Mouse (Mus musculus) thymus, postnatal 36 days (tissue): ENCODE measurements around the gene Rfk.

ENCODE experiments used
- DNase-seq, 2 experiments: peaks; one replicate each; pipeline ENCODE4 v3.0.0; 2022; ENCODE audit warnings: mixed read lengths in 2 of 2

Gene Rfk

GRCm38 (mm10) chr19:17385426-17385825, 8.4 kb upstream of the Rfk start:
- no peak for DNase-seq

- no peak for DNase-seq
Observed at GRCm38 (mm10) chr19:17386424-17386823, 7.4 kb upstream of the Rfk start.

DNA sequence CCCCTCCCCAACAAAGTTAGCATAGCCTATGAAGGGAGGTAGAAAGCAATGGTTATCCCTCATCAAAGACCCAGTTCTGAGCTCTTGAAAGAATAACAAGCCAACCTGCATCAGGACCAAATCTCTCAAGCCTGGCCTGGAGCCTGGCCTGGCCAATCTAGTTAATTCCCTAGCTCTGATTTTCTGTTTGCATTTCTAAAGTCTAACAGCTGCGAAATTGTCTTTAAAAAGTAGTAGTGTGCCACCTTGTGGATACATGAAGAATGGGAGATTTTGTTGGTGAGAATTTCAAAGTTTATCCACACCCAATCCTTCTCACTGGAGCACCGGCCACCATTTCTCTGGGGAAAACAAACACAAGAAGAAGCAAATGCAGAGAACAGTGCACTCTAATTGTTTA, 5.4 kb upstream of the Rfk start:
- no peak for DNase-seq

DNA sequence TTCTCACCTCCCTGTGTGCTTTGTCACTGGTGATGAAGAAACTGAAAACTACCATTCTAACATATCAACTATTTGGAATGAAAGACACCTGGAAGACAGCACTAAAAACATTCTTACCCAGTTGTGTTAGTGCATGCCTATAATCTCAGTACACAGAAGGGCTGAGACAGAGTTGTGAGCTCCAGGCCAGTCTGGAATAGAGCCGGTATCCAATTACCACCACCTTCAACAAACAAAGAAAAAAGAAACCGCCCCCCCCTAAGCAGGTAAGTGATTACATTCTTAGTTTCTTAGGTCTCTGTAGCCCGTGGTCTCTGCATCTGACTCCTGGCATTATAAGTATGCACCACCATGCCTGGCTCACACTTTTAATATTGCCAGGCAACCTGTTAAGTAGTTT, 977 bp upstream of the Rfk start:
- no peak for DNase-seq

GRCm38 (mm10) chr19:17396802-17397201, 3.0 kb downstream of the Rfk start:
- no peak for DNase-seq

DNA sequence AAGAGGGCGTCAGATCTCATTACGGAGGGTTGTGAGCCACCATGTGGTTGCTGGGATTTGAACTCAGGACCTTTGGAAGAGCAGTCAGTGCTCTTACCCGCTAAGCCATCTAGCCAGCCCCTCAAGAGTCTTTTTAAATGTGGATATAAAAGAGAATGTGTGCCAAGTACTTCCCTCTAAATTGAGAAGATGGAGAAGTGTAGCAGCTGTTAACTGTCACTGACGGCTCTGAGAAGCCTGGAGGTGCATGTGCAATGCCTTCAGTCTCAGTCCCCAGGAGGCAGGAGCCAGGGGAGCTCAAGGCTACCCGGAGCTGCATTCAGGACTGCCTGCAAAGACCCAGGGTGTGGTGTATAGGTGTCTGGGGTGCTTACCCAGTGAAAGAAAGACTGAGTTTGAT, 4.1 kb downstream of the Rfk start:
- no peak for DNase-seq

- no peak for DNase-seq
Observed at GRCm38 (mm10) chr19:17399965-17400364, 6.1 kb downstream of the Rfk start.

DNA sequence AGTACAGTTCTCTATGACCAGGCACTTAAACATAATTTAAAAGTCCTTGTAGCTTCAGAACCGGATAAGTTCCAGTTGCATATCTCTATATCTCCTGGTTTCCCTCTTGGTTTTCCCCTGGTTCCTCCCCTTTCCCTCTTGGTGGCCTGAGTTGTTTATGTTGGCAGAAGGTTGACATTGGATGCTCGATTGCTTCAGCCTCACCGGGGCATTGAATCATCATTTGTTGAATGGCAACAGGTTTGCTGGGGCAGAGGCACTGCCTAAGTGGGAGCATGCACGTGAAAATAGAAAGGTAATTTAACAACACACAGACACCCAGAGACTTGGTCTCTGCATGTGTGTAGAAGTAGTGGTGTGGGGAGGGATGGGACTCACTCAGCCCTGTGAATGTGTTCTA, 6.7 kb downstream of the Rfk start:
- DNase-seq = no peak

- no peak for DNase-seq
Observed at GRCm38 (mm10) chr19:17403175-17403574, 9.3 kb downstream of the Rfk start.

DNA sequence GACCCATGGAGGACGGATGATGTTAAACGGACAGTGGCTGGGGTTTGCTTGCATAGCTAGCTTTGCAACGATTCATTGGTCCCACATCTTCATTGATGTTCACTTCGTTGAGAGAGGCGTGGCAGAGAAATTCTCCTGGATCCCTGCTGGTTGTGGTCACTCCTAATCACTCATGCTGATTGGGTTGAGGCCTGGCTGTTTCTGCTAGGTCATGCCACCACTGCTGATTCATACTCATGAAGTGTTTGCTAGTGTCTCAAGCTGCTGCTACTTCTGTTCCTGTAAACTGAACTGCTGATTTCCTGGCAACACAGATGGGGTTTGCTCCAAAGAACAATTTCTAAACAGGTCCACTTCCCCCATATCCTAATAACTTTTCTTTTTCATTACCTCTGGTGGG, 13.0 kb downstream of the Rfk start:
- DNase-seq = no peak

GRCm38 (mm10) chr19:17408591-17408990, 14.7 kb downstream of the Rfk start:
- no peak for DNase-seq

DNA sequence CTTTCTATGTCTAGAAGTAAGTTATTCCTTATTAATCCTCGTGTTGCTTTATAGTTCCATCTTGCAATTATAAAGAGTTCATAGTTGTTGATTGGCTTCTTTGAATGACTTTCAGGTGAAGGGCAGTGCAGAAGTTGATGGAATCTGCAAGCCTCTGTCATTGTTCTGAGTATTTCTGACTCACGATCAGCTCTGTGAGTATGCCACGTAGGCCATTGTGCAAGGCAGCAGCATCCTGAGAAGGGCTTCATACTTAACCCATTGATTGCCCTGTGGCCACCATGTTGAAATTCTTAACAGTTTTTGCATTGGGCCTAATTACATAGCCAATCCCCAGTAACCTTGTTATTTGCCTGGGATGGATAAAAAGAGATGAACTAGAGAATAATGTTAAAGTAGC, 15.5 kb downstream of the Rfk start:
- DNase-seq = no peak

- no peak for DNase-seq
Observed at GRCm38 (mm10) chr19:17410465-17411065, 16.7 kb downstream of the Rfk start.

DNA sequence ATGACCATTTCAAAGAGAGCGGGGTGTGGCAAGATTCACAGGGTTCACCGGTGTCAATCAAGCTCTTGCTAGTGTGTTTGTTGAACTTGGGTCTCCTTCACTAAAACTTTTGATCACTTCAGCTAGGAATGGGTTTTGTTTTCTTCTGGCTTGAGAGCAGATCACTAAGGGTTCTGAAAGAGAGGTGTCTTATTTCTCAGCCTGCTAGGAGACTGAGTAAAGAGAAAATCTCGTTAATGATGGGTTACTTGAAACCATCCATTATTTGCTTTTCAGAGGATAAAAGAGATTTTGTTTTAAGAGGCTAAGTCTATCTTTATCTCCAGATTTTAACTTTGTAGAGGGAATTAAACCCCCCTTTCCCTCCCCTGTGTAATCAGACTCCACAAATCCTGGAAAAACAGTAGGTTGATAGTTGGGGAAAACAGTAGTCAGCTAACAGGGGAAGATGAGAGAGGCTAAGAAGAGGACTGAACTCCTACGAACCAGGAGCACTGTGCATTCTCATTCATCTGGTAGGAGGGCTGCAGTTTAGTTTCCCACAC, 19.1 kb downstream of the Rfk start:
- DNase-seq = no peak

- DNase-seq = no peak
Observed at GRCm38 (mm10) chr19:17417855-17418254, 24.0 kb downstream of the Rfk start.

DNA sequence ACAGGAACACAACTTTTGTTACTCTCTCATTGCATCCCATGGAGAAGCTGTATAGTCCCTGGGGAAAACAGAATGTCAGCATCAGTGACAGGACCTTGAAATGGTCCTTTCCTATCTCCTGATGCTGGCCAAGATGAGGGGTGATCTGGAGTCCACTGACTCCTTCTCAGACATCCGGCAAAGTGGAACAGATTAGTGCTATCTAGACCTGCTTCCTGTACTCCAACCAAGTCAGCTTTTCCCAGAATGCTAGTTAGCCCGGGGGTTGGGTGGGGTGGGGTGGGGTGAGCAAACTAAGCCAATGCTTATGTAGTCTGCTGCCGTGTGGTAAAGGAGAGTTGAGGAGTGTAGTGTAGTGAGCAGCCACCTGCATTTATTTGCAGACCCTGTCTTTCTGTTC, 29.5 kb downstream of the Rfk start:
- DNase-seq = no peak

DNA sequence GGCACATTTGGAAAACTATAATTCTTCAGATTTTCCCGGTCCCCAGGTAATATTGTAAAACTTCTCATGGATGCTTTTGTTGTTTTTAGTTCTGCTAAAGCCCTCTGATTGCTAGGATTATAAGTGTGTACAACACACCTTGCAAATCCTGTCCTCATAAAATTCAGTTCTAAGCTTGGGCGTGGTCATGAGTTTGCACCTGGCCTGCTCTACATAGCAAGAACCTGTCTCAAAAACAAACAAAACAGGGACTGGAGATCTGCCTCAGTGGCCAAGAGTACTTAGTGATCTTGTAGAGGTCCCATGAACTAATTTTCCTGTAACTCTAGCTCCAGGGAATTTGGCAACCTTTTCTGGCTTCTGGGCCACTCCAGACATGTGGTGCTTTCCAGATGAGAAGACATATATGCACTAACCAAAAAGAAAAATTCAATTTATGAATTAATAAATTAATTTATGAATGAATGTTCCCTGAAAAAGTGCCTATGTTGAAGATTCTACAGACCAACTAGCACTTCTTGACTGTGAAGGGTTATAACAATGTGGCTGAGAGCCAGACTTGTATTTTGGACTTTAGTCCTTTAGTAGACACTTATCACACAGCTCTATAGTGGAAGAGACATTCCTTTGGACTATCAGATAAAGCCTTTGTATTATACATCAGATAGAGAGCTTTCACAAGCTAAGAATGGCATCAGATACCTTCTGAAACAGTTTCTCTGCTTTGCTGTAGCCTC, 34.1 kb downstream of the Rfk start:
- no peak for DNase-seq

GRCm38 (mm10) chr19:17428561-17428914, 34.7 kb downstream of the Rfk start:
- no peak for DNase-seq

DNA sequence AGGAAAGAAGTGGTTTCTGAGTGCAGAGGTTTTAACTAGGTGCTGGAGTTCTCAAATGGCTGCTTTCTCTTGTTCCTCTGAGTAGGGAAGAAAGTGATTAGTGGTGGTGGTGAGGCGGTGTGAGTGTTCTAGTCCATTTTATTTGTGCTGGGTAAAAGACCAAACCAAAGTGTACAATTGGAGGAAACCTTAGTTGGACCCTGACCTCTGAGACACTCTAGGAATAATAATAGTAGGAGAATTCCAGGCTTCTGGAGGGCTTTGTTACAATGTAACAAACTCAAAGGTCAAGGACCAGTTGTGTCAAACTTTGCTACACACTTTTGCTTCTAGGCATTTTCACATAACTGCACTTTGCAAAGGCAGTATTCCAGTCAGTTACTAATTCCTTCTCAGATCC, 42.8 kb downstream of the Rfk start:
- no peak for DNase-seq

DNA sequence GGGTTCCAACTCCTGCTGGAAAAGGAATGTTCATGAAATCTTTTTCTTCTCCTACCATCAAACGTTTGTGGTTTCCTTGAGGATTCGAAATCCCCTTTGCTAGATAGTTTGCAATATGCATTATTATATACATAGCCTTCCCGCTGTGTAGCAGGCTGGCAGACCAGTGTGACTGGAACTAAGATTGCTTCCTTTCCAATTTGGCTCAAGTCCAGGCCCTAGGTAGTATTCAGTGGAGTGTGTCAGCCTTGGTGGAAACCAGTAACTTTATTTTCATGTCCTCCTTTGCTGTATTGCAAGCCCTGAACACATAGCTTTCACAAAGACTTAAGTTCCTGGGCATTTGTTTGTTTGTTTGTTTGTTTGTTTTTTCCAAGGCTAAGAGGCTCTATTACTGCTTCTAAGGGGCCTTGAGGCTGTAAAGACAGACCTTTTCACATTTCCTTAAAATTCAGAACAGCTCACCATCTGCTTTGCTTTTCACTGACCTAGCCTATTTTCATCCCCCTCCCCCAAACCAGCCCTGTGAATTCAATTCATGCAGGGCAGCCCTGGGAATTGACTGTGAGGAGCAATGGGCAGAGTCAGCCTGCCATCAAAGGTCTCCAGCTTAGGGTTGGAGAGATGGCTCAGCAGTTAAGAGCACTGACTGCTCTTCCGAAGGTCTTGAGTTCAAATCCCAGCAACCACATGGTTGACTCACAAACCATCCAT, 45.8 kb downstream of the Rfk start:
- DNase-seq = no peak

GRCm38 (mm10) chr19:17443581-17443980, 49.7 kb downstream of the Rfk start:
- DNase-seq = no peak
